Mouse (Mus musculus): ENCODE results near the gene Adi1. TPM values are rescaled to one million over a fixed set of nuclear protein-coding genes. Genes with fewer than 3 reads are reported as not detected.

The Adi1 gene
- total RNA-seq (2023) = 63.7 TPM

DNA sequence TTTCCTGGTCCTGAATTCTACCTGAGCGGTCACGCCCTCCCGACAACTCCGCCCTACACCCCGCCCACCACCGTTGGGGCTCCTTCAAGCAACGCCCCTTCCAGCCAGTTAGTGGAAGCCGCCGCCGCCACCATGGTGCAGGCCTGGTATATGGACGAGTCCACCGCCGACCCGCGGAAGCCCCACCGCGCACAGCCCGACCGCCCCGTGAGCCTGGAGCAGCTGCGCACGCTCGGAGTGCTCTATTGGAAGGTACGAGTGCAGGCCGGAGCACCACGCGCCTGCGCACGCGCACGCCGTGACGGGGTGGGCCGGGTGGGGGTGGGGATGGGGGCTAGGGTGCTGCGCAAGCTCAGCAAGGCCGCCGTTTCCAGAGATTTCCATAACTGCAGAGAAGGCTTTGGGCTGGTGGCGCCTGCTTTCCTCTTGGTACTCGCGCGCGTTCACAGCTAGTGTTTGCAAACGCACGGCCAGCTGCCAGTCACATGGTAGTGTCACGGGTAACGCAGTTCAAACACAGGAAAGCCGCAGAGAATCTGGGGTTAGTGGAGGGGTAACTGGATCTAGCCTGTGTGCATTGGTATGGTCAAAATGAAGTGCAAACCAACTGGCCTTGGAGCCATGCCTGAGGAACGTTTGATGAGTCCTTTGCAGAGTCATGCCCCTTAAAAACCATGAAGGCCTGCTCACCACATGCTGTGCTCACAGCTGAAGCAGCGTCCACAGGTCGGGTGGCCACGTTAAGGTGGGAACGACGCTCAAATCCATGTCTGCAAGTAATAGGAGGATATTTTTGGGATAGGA lies at the start of gene Adi1:
Gene Adi1, plus strand, starts transcription at position 111 of the 804 bp plus-strand sequence.

GRCm38 (mm10) chr12:28635535-28636476 lies 39.2 kb upstream of the Adi1 start, which contains the start of gene Rps7:
Gene Rps7, minus strand, starts transcription at chr12:28635953.

DNA sequence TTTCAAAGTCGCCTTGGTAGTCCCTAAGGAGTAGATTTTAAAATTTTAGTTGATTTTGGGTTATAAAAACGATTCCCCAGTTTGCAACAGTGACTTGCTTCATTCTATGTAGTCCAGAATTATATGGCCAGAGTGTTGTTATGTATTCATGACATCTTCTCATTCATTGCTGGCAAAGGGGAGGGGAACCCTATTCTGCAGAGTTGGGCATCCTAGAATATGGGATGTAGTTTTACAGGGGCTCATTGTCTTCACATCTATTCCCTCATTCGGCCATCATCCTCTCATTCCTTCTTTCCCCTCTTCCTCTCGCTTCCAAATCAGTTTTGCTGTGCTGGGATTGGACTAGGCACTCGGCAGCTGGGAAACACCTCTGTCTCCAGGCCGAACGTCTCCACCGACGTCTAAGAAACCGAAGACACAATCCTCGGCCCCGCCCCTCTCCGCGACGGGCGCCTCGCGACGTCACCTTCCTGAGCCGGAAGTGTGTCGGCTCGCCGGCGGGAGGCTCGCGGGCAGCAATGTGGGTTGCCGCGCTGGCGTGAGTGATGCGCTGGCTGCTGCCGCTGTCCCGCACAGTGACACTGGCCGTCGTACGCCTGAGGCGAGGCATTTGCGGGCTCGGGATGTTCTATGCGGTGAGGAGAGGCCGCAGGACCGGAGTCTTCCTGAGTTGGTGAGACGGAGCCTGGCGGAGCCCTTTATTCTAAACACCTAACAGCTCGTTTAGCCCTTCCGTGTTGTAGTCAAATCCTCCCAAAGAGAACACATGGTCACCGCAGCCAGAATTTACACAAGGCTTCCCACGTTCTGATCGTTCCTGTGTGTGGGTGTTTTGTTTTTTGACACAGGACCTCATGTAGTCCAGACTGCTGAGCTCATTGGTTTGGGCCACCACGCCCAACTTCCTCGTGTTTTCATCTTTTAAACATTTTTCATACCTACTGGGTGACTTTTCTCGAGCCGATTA lies 25.6 kb upstream of the Adi1 start, which contains the start of gene Rnaseh1:
Gene Rnaseh1, plus strand, starts transcription at position 462 of the 970 bp plus-strand sequence.

Other genes starting within 250 kb of the Adi1 start
- 1.2 TPM for gene Dcdc2c, start 122.8 kb upstream of the Adi1 start, total RNA-seq (2023)
- gene Allc, start 92.7 kb upstream of the Adi1 start, total RNA-seq (2023) = not detected
- not detected for gene Colec11, start 51.9 kb upstream of the Adi1 start, total RNA-seq (2023)
- 1,423 TPM for gene Rps7, start 39.3 kb upstream of the Adi1 start, total RNA-seq (2023)
- gene Rnaseh1, start 25.6 kb upstream of the Adi1 start, total RNA-seq (2023) = 20.0 TPM
- gene Trappc12, start 75.2 kb downstream of the Adi1 start, total RNA-seq (2023) = 65.6 TPM
- 46.1 TPM for gene Eipr1, start 76.6 kb downstream of the Adi1 start, total RNA-seq (2023)

All from CD4-positive naive resting alpha-beta T cell, adult 57 days (primary cell).